Mouse (Mus musculus): ENCODE data around the gene Polm. TPM values are rescaled to one million over a fixed set of nuclear protein-coding genes. Genes with fewer than 3 reads are reported as not detected.

Gene Polm
- total RNA-seq, 2 experiments from 2014 or later, result 8.4 to 8.9 TPM

DNA sequence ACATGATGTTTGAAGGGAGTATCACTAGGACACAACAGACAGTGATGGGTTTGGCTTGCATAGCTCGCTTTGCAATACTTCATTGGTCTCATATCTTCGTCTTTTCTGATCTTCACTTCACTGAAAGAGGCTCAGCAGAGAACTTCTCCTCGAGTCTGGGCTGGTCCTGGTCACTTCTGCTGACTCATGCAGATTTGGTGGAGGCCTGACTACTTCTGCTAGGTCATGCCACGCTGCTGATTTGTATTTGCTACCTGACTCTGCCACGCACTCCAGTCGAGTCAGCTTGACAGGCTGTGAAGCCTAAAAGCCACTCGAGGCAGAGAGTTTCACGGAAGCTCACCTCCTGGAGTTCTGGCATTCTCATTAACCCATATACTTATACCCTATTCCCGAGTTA, 29.9 kb downstream of the Polm start:
- no peak for DNase-seq (ENCODE audit: low spot score in 2 of 2)

DNA sequence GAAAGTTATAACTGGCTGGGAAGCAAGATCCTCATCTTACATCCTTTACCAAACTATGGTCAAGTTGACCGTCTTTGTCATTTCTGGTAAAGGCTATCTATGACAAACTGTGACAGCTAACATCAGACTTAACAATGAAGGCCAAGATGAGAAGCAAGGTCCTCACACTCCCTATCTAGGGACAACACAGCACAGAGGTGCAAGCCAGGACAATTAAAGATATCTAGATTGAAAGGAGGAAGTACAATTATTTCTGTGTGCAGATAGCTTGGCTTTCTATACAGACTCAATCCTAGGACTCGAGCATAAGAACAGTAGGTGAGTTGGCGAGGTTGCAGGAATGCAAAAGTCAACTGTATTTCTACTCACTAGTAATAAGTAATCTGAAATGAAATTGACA, 32.1 kb downstream of the Polm start:
- DNase-seq (ENCODE audit: low spot score in 2 of 2), result no peak

DNA sequence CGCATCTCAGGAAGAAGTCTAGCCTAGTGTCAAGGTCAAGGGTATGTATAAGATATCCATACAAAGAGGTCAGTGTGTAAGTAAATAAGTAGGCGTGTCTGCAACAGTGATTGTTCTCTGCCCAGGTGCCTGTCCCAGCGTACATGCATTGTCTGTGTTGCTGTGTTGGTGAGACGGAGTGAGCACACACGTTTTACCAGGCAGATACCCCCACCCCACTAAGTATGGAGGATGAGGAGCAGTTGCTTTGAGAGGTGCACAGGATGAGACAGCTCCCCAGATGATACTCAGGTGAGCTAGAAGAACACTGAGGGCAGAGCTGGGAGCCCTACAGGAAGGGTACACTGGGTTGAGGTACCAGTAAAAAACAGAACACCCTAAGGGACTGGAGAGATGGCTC, 33.6 kb downstream of the Polm start:
- no peak for DNase-seq (ENCODE audit: low spot score in 2 of 2)

DNA sequence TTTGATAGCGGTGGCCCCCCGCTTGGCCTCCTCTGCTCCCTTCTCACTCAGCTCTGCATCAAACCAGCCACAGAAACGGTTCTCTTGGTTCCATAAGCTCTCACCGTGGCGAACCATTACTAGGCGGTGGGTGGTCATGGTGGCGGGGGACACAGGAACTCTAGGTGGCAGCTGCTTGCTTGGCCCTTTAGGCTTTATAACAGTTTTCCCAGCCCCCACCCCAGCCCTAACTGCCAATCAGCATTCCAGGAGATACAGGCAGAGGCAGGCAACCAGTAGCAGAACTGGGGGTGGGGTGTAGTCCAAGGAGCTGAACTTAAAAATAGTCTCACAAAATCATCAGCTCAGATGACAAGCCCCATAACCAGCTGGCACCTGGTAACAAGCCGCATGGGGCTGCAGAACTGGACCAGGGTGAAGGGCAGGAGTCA, 34.2 kb downstream of the Polm start, which contains the start of gene Pgam2:
Pgam2 (minus strand) TSS at position 183 of the 431 bp plus-strand sequence.
- DNase-seq (ENCODE audit: low spot score in 2 of 2), result no peak

DNA sequence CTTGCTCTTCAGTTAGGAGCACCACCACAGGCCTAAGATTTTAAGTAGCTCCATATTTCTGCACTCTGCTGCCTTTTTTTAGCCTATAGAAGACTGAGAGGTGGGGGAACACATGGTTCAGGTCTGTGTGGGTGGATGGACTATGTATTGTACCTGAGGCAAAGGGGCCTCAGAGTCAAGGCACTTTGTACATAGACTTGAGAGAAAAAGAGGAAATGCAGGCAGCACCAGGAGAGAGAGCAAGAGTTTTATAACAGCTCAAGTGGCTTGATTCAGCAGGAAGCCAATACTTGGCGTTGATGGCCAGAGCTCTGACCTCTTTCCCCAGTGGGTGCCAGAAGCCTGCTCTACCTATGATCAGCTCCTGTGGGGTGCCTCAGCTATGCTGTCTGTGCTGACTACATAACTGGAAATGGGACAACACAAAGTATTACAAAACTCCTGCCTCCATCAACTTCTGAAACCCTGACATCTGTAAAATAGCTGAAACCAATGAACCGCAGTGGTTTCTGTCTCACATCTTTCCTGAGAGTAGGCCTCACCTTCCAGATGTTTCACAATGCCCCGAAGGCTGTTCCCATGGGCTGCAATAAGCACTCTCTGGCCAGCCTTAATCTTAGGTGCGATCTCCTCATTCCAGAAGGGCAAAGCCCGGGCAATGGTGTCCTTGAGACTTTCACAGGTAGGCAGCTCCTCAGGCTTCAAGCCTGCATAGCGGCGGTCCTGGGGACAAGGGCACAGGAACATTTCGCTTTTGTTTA, 35.2 kb downstream of the Polm start:
- DNase-seq (ENCODE audit: low spot score in 2 of 2), result no peak

DNA sequence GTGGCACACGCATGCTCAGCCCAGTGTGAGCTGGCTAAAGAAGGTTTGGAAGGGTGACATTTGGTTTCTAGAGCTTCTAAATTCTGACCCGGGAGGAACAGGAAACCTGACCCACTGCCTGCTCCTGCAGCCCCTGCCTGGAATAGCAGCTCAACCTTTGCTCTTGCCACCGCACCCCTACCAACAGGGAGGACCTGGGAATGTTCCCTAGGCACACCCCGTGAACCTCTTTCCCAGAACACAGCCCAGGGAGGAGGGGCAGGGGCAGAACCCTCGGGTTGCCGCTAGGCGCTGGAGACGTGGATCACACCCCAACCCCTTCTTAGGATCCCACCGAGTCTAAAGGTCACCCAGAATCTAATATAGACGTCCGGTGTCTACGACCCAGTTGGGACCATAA, 35.8 kb downstream of the Polm start:
- DNase-seq (ENCODE audit: low spot score in 2 of 2), result no peak

DNA sequence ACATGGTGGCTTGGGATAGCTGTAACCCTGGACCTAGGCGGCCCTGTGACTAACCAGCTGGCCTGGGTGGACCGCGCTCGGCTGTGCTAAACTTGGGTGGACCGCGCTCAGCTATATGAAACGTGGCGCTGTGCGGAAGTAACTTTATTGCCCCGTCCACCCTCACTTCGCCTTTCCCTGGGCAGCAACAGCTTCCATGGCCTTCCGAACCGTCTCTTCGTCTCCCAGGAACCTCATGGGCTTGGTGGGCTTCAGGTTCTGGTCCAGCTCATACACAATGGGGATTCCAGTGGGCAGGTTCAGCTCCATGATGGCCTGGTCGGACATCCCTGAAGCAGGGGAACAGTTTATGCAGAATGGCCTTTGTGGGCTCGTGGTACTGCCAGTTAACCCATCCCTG, 36.3 kb downstream of the Polm start:
- no peak for DNase-seq (ENCODE audit: low spot score in 2 of 2)

DNA sequence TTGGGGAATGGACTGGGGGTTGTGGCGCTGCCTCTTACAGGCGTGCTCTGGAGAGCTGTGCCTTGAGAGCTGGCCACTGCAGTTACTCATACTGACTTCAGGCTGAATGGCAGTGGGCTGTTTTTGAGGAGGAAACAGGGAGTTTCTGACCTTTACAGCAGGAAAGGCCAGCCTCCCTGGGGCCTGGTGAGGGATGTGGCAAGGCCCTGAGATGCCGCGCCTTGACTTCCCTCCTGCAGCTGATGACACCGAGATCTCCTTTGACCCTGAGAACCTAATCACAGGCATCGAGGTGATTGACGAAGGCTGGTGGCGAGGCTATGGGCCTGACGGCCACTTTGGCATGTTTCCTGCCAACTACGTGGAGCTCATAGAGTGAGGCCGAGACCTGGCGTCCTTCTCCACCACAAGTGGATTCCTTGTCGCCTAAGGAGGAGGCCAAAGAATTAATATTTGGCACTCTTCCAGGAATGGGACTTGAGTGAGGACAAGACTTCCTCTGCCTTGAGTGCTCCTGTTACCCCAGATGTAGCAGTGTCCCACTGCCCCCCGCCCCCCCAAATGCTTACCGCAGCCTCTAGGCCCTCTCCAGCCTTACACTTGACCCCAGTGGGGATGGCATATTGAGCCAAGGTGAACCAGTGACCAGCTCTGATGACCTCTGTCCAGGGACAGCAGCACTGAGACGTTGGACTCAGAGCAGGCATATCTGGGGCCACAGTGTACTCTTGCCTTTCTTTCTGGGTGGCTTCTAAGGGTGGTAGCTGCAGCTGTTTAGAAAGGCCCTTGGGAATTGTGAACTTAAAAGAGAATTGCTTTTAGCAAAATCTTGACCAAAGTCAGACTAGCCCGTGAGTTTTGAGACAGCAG, 38.0 kb downstream of the Polm start:
- DNase-seq (ENCODE audit: low spot score in 2 of 2), result no peak

DNA sequence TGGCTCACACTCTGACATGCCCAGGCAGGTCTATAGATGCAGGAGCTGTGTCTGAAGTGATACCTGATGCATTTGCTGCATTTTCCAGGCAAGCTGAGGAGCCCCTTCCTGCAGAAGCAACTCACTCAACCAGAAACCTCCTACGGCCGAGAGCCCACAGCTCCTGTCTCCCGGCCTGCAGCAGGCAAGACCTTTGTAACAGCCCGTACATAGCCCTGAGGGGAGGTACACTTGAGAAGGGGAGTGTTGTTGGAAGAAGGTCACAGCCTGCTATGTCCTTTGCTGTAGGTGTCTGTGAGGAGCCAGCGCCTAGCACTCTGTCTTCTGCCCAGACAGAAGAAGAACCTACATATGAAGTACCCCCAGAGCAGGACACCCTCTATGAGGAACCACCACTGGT, 39.9 kb downstream of the Polm start:
- no peak for DNase-seq (ENCODE audit: low spot score in 2 of 2)

DNA sequence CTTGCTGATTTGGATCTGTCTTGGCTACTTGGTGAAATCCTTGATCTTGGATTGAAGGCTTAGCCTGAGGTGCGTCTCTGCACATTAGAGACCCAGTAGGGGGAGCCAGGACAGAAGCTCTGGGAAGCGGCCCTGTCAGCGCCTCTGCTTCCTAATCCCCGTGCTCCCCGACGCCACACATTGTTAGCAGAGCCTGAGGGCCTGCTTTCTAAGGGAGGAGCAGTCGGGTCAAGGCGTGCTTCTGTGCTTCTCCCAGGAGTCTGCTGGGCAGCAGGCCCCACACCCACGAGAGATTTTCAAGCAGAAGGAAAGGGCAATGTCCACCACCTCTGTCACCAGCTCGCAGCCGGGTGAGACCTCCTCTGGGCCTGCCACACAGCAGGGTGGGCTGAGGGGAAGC, 40.4 kb downstream of the Polm start:
- DNase-seq (ENCODE audit: low spot score in 2 of 2), result no peak

DNA sequence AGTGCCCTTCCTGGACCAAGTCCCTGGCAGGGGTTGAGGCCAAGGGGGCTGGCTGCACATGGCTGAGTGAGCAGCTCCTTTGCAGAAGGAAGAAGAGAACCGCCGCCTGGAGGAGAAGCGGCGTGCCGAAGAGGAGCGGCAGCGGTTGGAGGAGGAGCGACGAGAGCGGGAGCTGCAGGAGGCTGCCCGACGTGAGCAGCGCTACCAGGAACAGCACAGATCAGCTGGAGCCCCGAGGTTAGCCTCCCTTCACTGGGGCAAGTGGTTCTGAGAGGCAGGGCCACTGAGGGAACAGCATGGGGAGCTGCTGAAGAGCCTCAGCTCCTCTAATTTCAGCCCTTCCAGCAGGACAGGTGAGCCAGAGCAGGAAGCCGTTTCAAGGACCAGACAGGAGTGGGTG, 40.9 kb downstream of the Polm start:
- no peak for DNase-seq (ENCODE audit: low spot score in 2 of 2)

DNA sequence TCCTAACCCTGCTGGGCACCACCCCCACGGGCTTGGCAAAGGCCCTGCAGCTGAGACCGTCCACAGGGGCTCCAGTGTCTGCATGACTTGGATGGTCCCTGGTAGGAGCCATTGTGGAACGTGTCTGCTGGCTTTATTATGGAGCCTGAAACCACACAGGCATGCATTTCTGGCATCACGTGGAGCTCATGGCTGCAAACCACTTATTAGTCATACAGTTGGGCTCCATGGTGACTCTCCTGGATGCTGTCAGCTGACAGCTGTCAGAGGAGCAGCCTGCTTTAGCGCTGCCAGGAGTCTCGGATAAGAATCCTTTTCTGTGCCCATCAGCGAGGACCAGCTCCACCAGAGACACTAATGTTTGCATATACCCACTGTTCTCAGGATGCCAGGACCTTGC, 42.1 kb downstream of the Polm start:
- no peak for DNase-seq (ENCODE audit: low spot score in 2 of 2)

DNA sequence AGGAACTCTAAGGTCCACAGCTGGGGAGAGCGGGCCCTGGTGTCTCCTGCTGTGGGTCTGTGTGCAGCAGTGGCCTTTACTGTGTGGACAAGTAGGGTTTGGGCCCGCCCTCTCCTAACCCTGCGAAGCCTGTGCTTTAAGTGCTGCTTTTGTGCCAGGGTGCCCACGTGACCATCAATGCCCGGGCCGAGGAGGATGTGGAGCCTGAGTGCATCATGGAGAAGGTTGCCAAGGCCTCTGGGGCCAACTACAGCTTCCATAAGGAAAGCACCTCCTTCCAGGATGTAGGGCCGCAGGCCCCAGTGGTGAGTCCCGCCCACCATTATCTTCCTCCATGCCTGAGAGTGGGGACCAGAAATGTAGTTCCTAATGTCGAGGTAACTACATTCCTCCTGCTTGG, 42.5 kb downstream of the Polm start:
- DNase-seq (ENCODE audit: low spot score in 2 of 2), result no peak

DNA sequence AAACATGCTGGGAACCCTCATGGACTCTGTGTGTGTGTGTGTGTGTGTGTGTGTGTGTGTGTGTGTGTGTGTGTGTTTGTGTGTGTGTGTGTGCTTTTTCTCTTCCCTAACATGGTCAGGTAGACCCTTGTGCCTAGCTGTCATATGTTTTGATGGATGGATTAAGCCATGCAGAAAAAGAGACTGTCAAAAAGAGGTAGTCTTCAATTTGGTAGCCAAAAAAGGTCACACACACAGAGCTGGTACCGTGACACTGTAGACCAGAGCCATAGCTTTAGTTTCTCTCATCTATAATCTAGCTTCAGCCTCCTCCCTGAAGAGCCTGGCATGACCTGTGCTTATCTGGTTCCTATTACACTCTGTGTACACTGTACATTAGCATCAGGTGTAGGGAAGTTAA, 47.4 kb downstream of the Polm start:
- no peak for DNase-seq (ENCODE audit: low spot score in 2 of 2)

DNA sequence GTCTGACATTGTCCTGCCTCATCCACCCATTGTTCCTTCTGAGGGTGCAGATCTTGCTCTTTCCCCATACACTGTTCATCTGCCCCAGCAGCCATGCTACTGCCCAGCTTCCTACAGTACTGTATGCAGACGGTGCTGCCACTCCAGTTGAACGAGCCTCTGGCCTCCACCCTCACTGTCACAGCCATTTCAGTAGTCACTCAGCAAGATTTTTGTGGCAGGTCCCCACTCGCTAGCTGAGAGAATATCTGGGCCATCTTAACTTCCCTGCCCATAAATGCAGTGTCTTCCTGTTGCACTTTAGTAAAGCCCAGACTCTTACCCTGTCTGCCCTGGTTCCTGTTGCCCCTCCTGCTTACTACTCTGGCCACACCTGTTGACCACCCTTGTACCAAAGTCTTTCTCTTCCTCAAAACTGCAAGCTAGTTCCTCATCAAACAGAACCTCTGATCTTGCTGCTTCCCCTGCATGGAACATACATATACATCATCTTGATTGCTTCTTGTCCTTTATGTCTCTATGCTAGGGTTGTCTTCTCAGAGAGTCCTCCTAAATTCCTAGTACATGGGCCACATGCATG, 48.0 kb downstream of the Polm start:
- DNase-seq (ENCODE audit: low spot score in 2 of 2), result no peak

DNA sequence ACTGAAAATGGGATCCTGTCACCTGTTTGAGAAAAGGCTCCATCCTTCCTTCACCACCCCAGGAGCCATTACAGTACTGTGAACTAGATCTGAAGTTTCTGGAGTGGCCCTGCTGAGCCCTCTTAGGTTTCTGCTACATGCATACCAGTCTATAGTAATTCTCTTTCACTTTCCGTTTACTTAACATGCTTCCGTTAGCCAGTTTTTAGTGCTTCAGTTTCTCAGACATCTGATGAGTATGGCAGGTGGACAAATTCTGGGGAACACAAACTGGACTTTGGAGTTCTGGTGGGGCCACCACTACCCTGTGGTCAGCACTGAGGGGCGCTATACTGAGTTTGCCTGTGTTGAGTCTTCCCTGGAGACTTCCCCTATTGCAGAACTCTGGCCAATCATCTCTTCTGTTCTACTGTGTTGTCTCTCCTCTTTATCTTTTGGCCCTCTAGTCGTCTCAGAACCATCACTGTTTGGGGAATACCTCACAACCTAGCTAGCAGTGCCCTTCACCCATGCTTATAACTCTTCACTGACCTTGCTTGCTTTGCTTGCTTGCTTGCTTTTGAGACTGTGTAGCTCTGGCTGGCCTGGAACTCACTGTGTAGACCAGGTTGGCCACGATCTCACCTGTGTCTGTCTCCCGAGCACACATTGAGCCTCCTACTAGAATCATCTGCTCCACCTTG, 48.6 kb downstream of the Polm start:
- no peak for DNase-seq (ENCODE audit: low spot score in 2 of 2)

DNA sequence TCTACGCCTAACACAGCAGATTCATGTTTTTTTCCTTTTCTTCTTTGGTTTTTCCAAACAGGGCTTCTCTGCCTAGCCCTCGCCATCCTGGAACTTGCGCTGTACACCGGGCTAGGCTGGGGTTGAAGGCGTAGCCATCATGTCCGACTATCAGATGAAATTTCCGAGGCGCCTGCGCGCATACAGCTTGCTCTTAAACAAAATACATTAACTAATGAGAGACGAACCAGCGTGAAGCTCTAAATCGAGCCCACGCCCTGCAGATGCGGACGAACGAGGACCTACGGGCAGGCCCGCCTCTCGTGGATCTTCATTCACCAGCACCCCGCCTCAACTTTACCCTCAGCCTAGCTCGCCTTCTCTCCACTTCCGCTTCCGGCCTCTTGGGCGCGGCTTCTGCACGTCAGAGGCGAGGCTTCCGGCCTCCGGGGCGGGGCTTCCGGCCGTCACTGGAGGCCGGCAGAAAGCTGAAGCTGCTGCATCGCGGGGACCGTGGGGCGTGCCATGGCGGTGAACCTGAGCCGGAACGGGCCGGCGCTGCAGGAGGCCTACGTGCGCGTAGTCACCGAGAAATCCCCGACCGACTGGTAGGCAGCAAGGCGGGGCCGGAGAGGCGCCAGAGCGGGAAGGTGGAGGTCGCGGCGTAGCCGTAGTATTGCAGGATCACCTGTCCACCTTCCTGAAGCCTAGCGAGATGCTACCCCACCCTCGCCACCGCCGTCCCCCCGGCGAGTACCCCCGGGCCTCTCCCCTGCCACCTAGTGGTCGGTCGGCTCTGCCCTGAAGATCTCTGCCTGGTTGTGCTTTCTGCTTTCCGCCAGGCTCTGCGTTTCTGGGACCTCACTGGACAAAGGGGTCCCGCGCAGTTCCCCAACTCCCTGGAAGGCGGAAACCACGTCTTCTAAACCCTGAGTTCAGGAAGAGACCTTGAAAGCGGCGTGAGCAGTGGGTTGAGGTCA, 49.5 kb downstream of the Polm start, which contains the start of gene Dbnl:
Dbnl (plus strand) TSS at position 433 of the 959 bp plus-strand sequence.
- DNase-seq (ENCODE audit: low spot score in 2 of 2), result peak; percentile 91 to 96

DNA sequence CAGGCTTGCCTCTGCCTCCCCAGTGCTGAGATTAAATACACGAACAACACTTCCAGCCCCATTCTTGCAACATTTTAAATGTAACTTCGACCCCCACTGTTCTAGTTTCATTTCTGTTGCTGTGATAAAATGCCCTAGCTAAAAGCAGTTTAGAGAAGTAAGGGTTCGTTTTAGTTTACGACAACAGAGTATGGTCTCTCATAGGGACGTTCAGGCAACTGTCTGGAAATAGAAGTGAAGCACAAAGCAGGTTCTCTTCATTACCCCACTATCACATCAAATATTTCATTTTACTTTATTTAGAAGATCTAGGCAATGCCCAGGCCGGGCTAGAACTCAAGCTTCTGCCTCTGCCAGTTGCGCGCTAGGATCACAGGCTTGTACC, 50.2 kb downstream of the Polm start:
- DNase-seq (ENCODE audit: low spot score in 2 of 2), result no peak

DNA sequence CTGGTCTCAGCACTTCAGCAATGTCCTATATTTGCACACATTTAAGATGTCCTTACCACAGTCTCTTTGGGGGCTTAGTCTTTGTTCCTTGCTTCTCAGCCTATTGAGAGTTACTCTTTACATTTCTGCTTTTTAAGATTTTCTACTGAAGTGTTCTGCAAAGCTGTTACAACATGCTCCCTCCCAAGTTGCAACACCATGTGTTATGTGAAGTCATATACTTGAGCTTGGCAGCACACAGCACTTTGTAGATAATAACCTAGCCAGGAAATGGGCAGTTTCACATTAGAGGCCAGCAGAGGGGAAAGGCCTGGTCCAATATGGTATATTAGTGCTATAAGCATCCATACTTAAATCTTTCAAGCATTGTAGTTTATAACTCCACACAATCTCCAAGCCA, 52.1 kb downstream of the Polm start:
- no peak for DNase-seq (ENCODE audit: low spot score in 2 of 2)

DNA sequence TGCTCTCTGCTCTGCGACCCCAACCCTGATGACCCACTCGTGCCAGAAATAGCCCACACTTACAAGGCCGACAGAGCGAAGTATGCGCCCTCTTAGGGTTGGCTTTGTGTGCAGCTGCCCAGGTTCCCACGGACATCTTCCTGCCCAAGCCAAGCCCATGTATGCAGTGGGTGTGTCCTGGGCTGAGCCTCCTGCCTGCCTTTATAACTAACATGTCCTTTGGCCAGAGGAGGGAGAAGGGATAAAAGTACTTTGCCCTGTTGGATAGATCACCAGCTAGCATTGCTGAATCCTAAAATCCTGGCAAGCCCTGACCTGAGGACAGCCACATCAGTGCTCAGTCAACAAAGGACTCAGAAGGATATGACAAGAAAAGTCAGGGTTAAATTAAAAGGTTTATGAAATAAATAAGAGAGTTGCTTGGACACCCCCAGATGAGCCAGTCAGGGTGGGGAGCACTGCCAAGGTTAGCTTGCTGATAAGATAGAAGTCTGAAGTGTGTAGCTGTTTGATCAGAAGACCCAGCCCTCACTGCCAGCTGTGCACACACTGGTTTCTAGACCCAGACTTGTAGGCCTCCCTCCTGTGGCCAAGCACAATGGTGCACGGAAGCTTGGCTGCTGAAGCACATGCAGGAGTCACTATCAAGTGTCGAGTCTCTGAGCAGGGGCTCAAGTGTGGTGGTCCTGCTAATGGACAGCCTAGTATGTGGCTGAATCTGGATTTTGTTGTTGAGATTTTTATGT, 55.4 kb downstream of the Polm start:
- no peak for DNase-seq (ENCODE audit: low spot score in 2 of 2)

All from gastrocnemius, postnatal 4 days (tissue).